Mouse (Mus musculus): Measurements from ENCODE around the gene Pms2. TPM values are rescaled to one million over a fixed set of nuclear protein-coding genes. Genes with fewer than 3 reads are reported as not detected.

The Pms2 gene
- total RNA-seq, 4 experiments from 2014 or later: 18.8 to 22.0 (median 20.8) TPM

Other genes starting within 250 kb of the Pms2 start
- gene Usp42, start 177.7 kb upstream of the Pms2 start, total RNA-seq (2022): 10 to 100 TPM; 20.6 to 24.0 (median 21.4) TPM
- 10 to 100 TPM; 41.5 to 49.6 (median 43.1) TPM for gene Eif2ak1, start 92.2 kb upstream of the Pms2 start, total RNA-seq (2022)
- gene Ankrd61, start 12.3 kb upstream of the Pms2 start, total RNA-seq (2022): not detected
- gene Aimp2, start 117 bp upstream of the Pms2 start, total RNA-seq (2022): 10 to 100 TPM; 28.6 to 31.3 (median 29.1) TPM
- 1 to 10 TPM in 3 of 4 experiments, under 1 TPM in 1; 0.57 to 2.2 (median 1.9) TPM for gene Gm42421, start 18.2 kb downstream of the Pms2 start, total RNA-seq (2022)
- 1 to 10 TPM; 4.1 to 4.3 (median 4.2) TPM for gene Rsph10b, start 23.1 kb downstream of the Pms2 start, total RNA-seq (2022)
- gene Ccz1, start 104.9 kb downstream of the Pms2 start, total RNA-seq (2022): 10 to 100 TPM; 38.1 to 41.0 (median 38.6) TPM
- not detected for gene Ocm, start 116.7 kb downstream of the Pms2 start, total RNA-seq (2022)
- 100 to 1,000 TPM in 2 of 4 experiments, 10 to 100 TPM in 2; 76.3 to 105 (median 90.6) TPM for gene Lmtk2, start 190.5 kb downstream of the Pms2 start, total RNA-seq (2022)

All from layer of hippocampus, adult 8-10 months (tissue).